Mouse (Mus musculus) liver, embryonic 16.5 days (tissue): ENCODE results near the gene Chpf2. TPM values are rescaled to one million over a fixed set of nuclear protein-coding genes. Genes with fewer than 3 reads are reported as not detected.

Experiments
- ATAC-seq: fragments of 200-750 bp; cut with Nextera tagmentation; 2 replicates; pipeline ENCODE4 v1.8.0; 2017; ENCODE audit warnings: low read depth, mild to moderate bottlenecking, moderate number of reproducible peaks, moderate library complexity
- H3K27ac ChIP-seq: fragments of 300-500 bp; sonication (generic); 2 replicates; pipeline ENCODE4 v1.5.1; 2014; ENCODE audit warnings: mild to moderate bottlenecking, low read length
- H3K27me3 ChIP-seq: fragments of 300-500 bp; sonication (generic); 2 replicates; pipeline ENCODE4 v1.6.1; 2014; ENCODE audit warnings: low read depth, low read length, mixed read lengths; ENCODE audit not compliant: control insufficient read depth, insufficient read depth
- H3K36me3 ChIP-seq: fragments of 300-500 bp; sonication (generic); 2 replicates; pipeline ENCODE4 v1.6.1; 2014; ENCODE audit warnings: mild to moderate bottlenecking; ENCODE audit not compliant: control insufficient read depth, insufficient read depth
- H3K4me1 ChIP-seq: fragments of 300-500 bp; sonication (generic); 2 replicates; pipeline ENCODE4 v1.6.1; 2014; ENCODE audit warnings: low read depth, low read length, mixed read lengths; ENCODE audit not compliant: control insufficient read depth
- H3K4me2 ChIP-seq: fragments of 300-500 bp; sonication (generic); 2 replicates; pipeline ENCODE4 v1.6.1; 2014; ENCODE audit warnings: low read depth, low read length, mixed read lengths
- H3K4me3 ChIP-seq: fragments of 300-500 bp; sonication (generic); 2 replicates; pipeline ENCODE4 v1.5.1; 2014; ENCODE audit warnings: low read depth, mild to moderate bottlenecking, low read length
- H3K9ac ChIP-seq: fragments of 300-500 bp; sonication (generic); 2 replicates; pipeline ENCODE4 v1.6.1; 2014; ENCODE audit warnings: low read depth, low read length
- H3K9me3 ChIP-seq: fragments of 300-500 bp; sonication (generic); replicated peaks from 2 replicates; pipeline ENCODE4 v1.6.1; 2016; ENCODE audit warnings: low read length; ENCODE audit not compliant: control insufficient read depth
- WGBS: fragments of 180-500 bp; shearing (Covaris S2); extraction: QIAGEN DNeasy Blood & Tissue Kit; methylation state at CpG from one replicate; pipeline ENCODE4 v1.1.7; 2014; ENCODE audit not compliant: insufficient replicate concordance; 5-methylcytosine and 5-hydroxymethylcytosine counted together
- polyA plus RNA-seq: library from polyadenylated mRNA; unstranded; fragments of >200 nt; fragmentation: Nextera tagmentation; extraction: Ambion mirVana; gene quantifications from 2 replicates; pipeline ENCODE4 v1.2.1, GENCODE M21; 2015

Chpf2 gene
- polyA plus RNA-seq, 1 experiment from 2014 or later, result 11.3 TPM

GRCm38 (mm10) chr5:24601071-24601835 is 14.7 kb downstream of the Chpf2 start:
- no peak overlapping the region; the same call in 1 of the 2 replicates for H3K27ac ChIP-seq
- H3K9ac ChIP-seq, result no peak overlapping the region; the same call in 1 of the 2 replicates
- no peak for ATAC-seq
- H3K27me3 ChIP-seq, result peaks cover 81% of the 10 kb centered on the region
- peak overlapping the region; percentile 75 for H3K4me2 ChIP-seq
- no peaks in the 10 kb centered on the region for H3K36me3 ChIP-seq
- H3K9me3 ChIP-seq, result no peaks in the 10 kb centered on the region
- peaks cover 7% of the 10 kb centered on the region for H3K4me1 ChIP-seq
- peak overlapping the region; percentile 52 for H3K4me3 ChIP-seq
- WGBS, result 1% methylated on average over 33 of the region's 33 CpGs

GRCm38 (mm10) chr5:24601911-24602750 is 15.6 kb downstream of the Chpf2 start:
- Histone ChIP-seq H3K9me3 (no peaks in the 10 kb centered on the region), H3K4me2 (peak overlapping the region; percentile 75), H3K27ac (peak overlapping the region; percentile 44), H3K9ac (peak overlapping the region; percentile 24; the same call in 1 of the 2 replicates), H3K27me3 (peaks cover 83% of the 10 kb centered on the region), H3K4me3 (peak overlapping the region; percentile 52), H3K36me3 (no peaks in the 10 kb centered on the region), H3K4me1 (peaks cover 7% of the 10 kb centered on the region)
- WGBS, result under 1% methylated on average over 73 of the region's 73 CpGs
- ATAC-seq, result peak; percentile 17; the same call in 1 of the 2 replicates

GRCm38 (mm10) chr5:24602751-24603343 is 16.3 kb downstream of the Chpf2 start:
- H3K27ac ChIP-seq, result no peak overlapping the region
- H3K36me3 ChIP-seq, result no peaks in the 10 kb centered on the region
- peaks cover 7% of the 10 kb centered on the region for H3K4me1 ChIP-seq
- H3K9me3 ChIP-seq, result no peaks in the 10 kb centered on the region
- H3K27me3 ChIP-seq, result peaks cover 87% of the 10 kb centered on the region
- no peak overlapping the region for H3K9ac ChIP-seq
- 3% methylated on average over 16 of the region's 16 CpGs for WGBS
- peak; percentile 66 for ATAC-seq
- peak overlapping the region; percentile 75 for H3K4me2 ChIP-seq
- peak overlapping the region; percentile 52 for H3K4me3 ChIP-seq

GRCm38 (mm10) chr5:24603431-24604010 is 17.0 kb downstream of the Chpf2 start:
- Histone ChIP-seq H3K36me3 (no peaks in the 10 kb centered on the region), H3K9me3 (no peaks in the 10 kb centered on the region), H3K9ac (no peak overlapping the region), H3K4me1 (peaks cover 3% of the 10 kb centered on the region; the same call in 1 of the 2 replicates), H3K27me3 (peaks cover 80% of the 10 kb centered on the region), H3K4me3 (no peak overlapping the region), H3K4me2 (no peak overlapping the region), H3K27ac (no peak overlapping the region)
- no peak for ATAC-seq
- 52% methylated on average over 8 of the region's 8 CpGs for WGBS

GRCm38 (mm10) chr5:24604080-24604655 is 17.6 kb downstream of the Chpf2 start:
- WGBS, result 22% methylated on average over 12 of the region's 12 CpGs
- H3K9ac ChIP-seq, result peak overlapping the region; percentile 48
- H3K4me2 ChIP-seq, result peak overlapping the region; percentile 43
- H3K4me1 ChIP-seq, result peaks cover 3% of the 10 kb centered on the region; the same call in 1 of the 2 replicates
- peak overlapping the region; percentile 57 for H3K4me3 ChIP-seq
- H3K9me3 ChIP-seq, result no peaks in the 10 kb centered on the region
- no peak for ATAC-seq
- no peak overlapping the region; the same call in 1 of the 2 replicates for H3K27ac ChIP-seq
- H3K27me3 ChIP-seq, result peaks cover 74% of the 10 kb centered on the region
- no peaks in the 10 kb centered on the region for H3K36me3 ChIP-seq

GRCm38 (mm10) chr5:24604656-24605100 is 18.1 kb downstream of the Chpf2 start:
- WGBS, result under 1% methylated on average over 45 of the region's 46 CpGs
- Histone ChIP-seq H3K27ac (no peak overlapping the region; the same call in 1 of the 2 replicates), H3K9me3 (no peaks in the 10 kb centered on the region), H3K9ac (peak overlapping the region; percentile 48), H3K4me2 (peak overlapping the region; percentile 43), H3K36me3 (no peaks in the 10 kb centered on the region), H3K4me1 (peaks cover 3% of the 10 kb centered on the region; the same call in 1 of the 2 replicates), H3K4me3 (peak overlapping the region; percentile 57), H3K27me3 (peaks cover 69% of the 10 kb centered on the region)
- ATAC-seq, result peak; percentile 71

GRCm38 (mm10) chr5:24605321-24605979 is 18.9 kb downstream of the Chpf2 start:
- 28% methylated on average over 6 of the region's 6 CpGs for WGBS
- H3K36me3 ChIP-seq, result no peaks in the 10 kb centered on the region
- H3K4me1 ChIP-seq, result peaks cover 3% of the 10 kb centered on the region; the same call in 1 of the 2 replicates
- no peak overlapping the region for H3K27ac ChIP-seq
- H3K9ac ChIP-seq, result no peak overlapping the region
- peak overlapping the region; percentile 43 for H3K4me2 ChIP-seq
- H3K9me3 ChIP-seq, result no peaks in the 10 kb centered on the region
- peaks cover 62% of the 10 kb centered on the region for H3K27me3 ChIP-seq
- ATAC-seq, result no peak
- H3K4me3 ChIP-seq, result no peak overlapping the region
